Mouse (Mus musculus): Measurements from ENCODE around the gene Sumo3. TPM values are rescaled to one million over a fixed set of nuclear protein-coding genes. Genes with fewer than 3 reads are reported as not detected.
A peak's percentile ranks its signal among the peaks of the same experiment; 100 is the strongest.

Gene Sumo3
- total and polyA plus RNA-seq, 3 experiments: 151 to 342 TPM; not detected in 1

- TF ChIP-seq POLR2A (IDR thresholded peaks at IDR 0.05; ENCODE audit: control insufficient read depth in 1 of 2, insufficient read depth in 1 of 2, low read depth in 1 of 2, low read length in 2 of 2, poor library complexity in 1 of 2) (0 out of 4 replicates have a peak, but pooled peaks of 1 of the 2 experiments have one; percentile 14), ZMIZ1 (IDR thresholded peaks at IDR 0.05; ENCODE audit: low read depth, low read length) (no peak)
These were observed 958 bp downstream of the Sumo3 start for GRCm38 (mm10) chr10:77606855-77607254.

GRCm38 (mm10) chr10:77607441-77607840, 1.5 kb downstream of the Sumo3 start:
- no peaks in the 10 kb centered on the region for H3K27me3 ChIP-seq (ENCODE audit: control insufficient read depth in 1 of 2, insufficient read depth in 2 of 2, low read length in 2 of 2)
- DNase-seq (ENCODE audit: low read depth, low spot score): peak; percentile 37
- peaks cover 31% of the 10 kb centered on the region for H3K79me2 ChIP-seq (ENCODE audit: control insufficient read depth, insufficient read depth, low read length, poor library complexity)
- H3K36me3 ChIP-seq (ENCODE audit: control insufficient read depth in 1 of 2, insufficient read depth in 2 of 2, low read length in 2 of 2): peaks cover 11 to 21% of the 10 kb centered on the region in 2 experiments
- peaks cover 6 to 26% of the 10 kb centered on the region in 2 experiments; a peak in 3 of 4 replicates for H3K4me1 ChIP-seq (ENCODE audit: control insufficient read depth in 1 of 2, insufficient read depth in 2 of 2, low read length in 2 of 2)
- no peak overlapping the region; the same call in 1 of the 2 replicates for H3K27ac ChIP-seq (ENCODE audit: control insufficient read depth, low read depth, low read length)
- peak overlapping the region; percentile 97 for H3K9ac ChIP-seq (ENCODE audit: control insufficient read depth, low read depth, low read length, poor library complexity, severe bottlenecking)
- H3K4me3 ChIP-seq (ENCODE audit: control insufficient read depth in 1 of 2, insufficient read depth in 1 of 2, low read depth in 2 of 2, low read length in 2 of 2): peak overlapping the region; percentile 94
- H3K9me3 ChIP-seq (replicated peaks; ENCODE audit: insufficient read depth, low read length): no peaks in the 10 kb centered on the region
- TF ChIP-seq E2F4 (IDR thresholded peaks at IDR 0.05; ENCODE audit: borderline replicate concordance, low read depth, low read length) (no peak), ELF1 (IDR thresholded peaks at IDR 0.05; ENCODE audit: low read depth, low read length) (no peak), ZMIZ1 (IDR thresholded peaks at IDR 0.05; ENCODE audit: low read depth, low read length) (no peak), MAFK (IDR thresholded peaks at IDR 0.05; ENCODE audit: borderline replicate concordance, low read depth, low read length) (no peak), POLR2A (IDR thresholded peaks at IDR 0.05; ENCODE audit: control insufficient read depth in 1 of 2, insufficient read depth in 1 of 2, low read depth in 1 of 2, low read length in 2 of 2, poor library complexity in 1 of 2) (no peak), SIN3A (IDR thresholded peaks at IDR 0.05; ENCODE audit: low read length) (no peak), BHLHE40 (IDR thresholded peaks at IDR 0.05; ENCODE audit: borderline replicate concordance, low read depth, low read length) (no peak), TBP (IDR thresholded peaks at IDR 0.05; ENCODE audit: low read depth, low read length) (no peak), MEF2A (IDR thresholded peaks at IDR 0.05; ENCODE audit: extremely low read depth, insufficient replicate concordance, low read depth, low read length, poor library complexity, severe bottlenecking) (no peak), SMC3 (IDR thresholded peaks at IDR 0.05; ENCODE audit: low read depth, low read length) (no peak), MYB (IDR thresholded peaks at IDR 0.05; ENCODE audit: low read depth, low read length) (no peak), CHD2 (IDR thresholded peaks at IDR 0.05; ENCODE audit: low read length) (no peak), ZNF384 (IDR thresholded peaks at IDR 0.05; ENCODE audit: low read depth, low read length) (no peak)

More at GRCm38 (mm10) chr10:77606855-77607254, 958 bp downstream of the Sumo3 start:
- H3K27me3 ChIP-seq (ENCODE audit: control insufficient read depth in 1 of 2, insufficient read depth in 2 of 2, low read length in 2 of 2): no peaks in the 10 kb centered on the region
- peak; percentile 45 for DNase-seq (ENCODE audit: low read depth, low spot score)
- H3K79me2 ChIP-seq (ENCODE audit: control insufficient read depth, insufficient read depth, low read length, poor library complexity): peaks cover 31% of the 10 kb centered on the region
- H3K27ac ChIP-seq (ENCODE audit: control insufficient read depth, low read depth, low read length): peak overlapping the region; percentile 79
- H3K4me3 ChIP-seq (ENCODE audit: control insufficient read depth in 1 of 2, insufficient read depth in 1 of 2, low read depth in 2 of 2, low read length in 2 of 2): peak overlapping the region; percentile 94
- H3K9ac ChIP-seq (ENCODE audit: control insufficient read depth, low read depth, low read length, poor library complexity, severe bottlenecking): peak overlapping the region; percentile 97
- peaks cover 9 to 21% of the 10 kb centered on the region in 2 experiments for H3K36me3 ChIP-seq (ENCODE audit: control insufficient read depth in 1 of 2, insufficient read depth in 2 of 2, low read length in 2 of 2)
- no peaks in the 10 kb centered on the region for H3K9me3 ChIP-seq (replicated peaks; ENCODE audit: insufficient read depth, low read length)
- H3K4me1 ChIP-seq (ENCODE audit: control insufficient read depth in 1 of 2, insufficient read depth in 2 of 2, low read length in 2 of 2): peaks cover 6 to 26% of the 10 kb centered on the region in 2 experiments; a peak in 3 of 4 replicates

GRCm38 (mm10) chr10:77608589-77608988, 2.7 kb downstream of the Sumo3 start:
- Histone ChIP-seq H3K27ac (ENCODE audit: control insufficient read depth, low read depth, low read length) (no peak overlapping the region), H3K36me3 (ENCODE audit: control insufficient read depth in 1 of 2, insufficient read depth in 2 of 2, low read length in 2 of 2) (peaks cover 13 to 21% of the 10 kb centered on the region in 2 experiments)
- TF ChIP-seq CHD1 (IDR thresholded peaks at IDR 0.05; ENCODE audit: low read depth, low read length): no peak
- no peak for TF ChIP-seq MAX (IDR thresholded peaks at IDR 0.05; ENCODE audit: low read length)
- no peak for TF ChIP-seq MEF2A (IDR thresholded peaks at IDR 0.05; ENCODE audit: extremely low read depth, insufficient replicate concordance, low read depth, low read length, poor library complexity, severe bottlenecking)
- no peak for TF ChIP-seq JUND (IDR thresholded peaks at IDR 0.05; ENCODE audit: low read depth, low read length)
- TF ChIP-seq ETS1 (IDR thresholded peaks at IDR 0.05; ENCODE audit: low read depth, low read length): no peak
- TF ChIP-seq ZNF384 (IDR thresholded peaks at IDR 0.05; ENCODE audit: low read depth, low read length): no peak
- no peak for TF ChIP-seq TBP (IDR thresholded peaks at IDR 0.05; ENCODE audit: low read depth, low read length)
- TF ChIP-seq KAT2A (conservative IDR thresholded peaks at IDR 0.05; ENCODE audit: low read depth, low read length): no peak
- no peak for TF ChIP-seq ZC3H11A (IDR thresholded peaks at IDR 0.05; ENCODE audit: low read depth, low read length)
- TF ChIP-seq ZMIZ1 (IDR thresholded peaks at IDR 0.05; ENCODE audit: low read depth, low read length): no peak
- TF ChIP-seq HCFC1 (IDR thresholded peaks at IDR 0.05; ENCODE audit: low read depth, low read length): no peak
- no peak for TF ChIP-seq GABPA (IDR thresholded peaks at IDR 0.05; ENCODE audit: low read depth, low read length)
- TF ChIP-seq MXI1 (IDR thresholded peaks at IDR 0.05; ENCODE audit: low read depth, low read length): no peak
- no peak for TF ChIP-seq CHD2 (IDR thresholded peaks at IDR 0.05; ENCODE audit: low read length)
- TF ChIP-seq NRF1 (IDR thresholded peaks at IDR 0.05; ENCODE audit: insufficient read depth, low read depth, low read length, poor library complexity, severe bottlenecking): no peak
- TF ChIP-seq UBTF (IDR thresholded peaks at IDR 0.05; ENCODE audit: borderline replicate concordance, insufficient read depth, low read depth, low read length): no peak

More at GRCm38 (mm10) chr10:77608589-77608988, 2.7 kb downstream of the Sumo3 start:
- no peaks in the 10 kb centered on the region for H3K27me3 ChIP-seq (ENCODE audit: control insufficient read depth in 1 of 2, insufficient read depth in 2 of 2, low read length in 2 of 2)
- no peaks in the 10 kb centered on the region for H3K9me3 ChIP-seq (replicated peaks; ENCODE audit: insufficient read depth, low read length)
- peaks cover 6 to 26% of the 10 kb centered on the region in 2 experiments; a peak in 3 of 4 replicates for H3K4me1 ChIP-seq (ENCODE audit: control insufficient read depth in 1 of 2, insufficient read depth in 2 of 2, low read length in 2 of 2)
- H3K79me2 ChIP-seq (ENCODE audit: control insufficient read depth, insufficient read depth, low read length, poor library complexity): peaks cover 31% of the 10 kb centered on the region
- no peak overlapping the region for H3K4me3 ChIP-seq (ENCODE audit: control insufficient read depth in 1 of 2, insufficient read depth in 1 of 2, low read depth in 2 of 2, low read length in 2 of 2)
- no peak overlapping the region for H3K9ac ChIP-seq (ENCODE audit: control insufficient read depth, low read depth, low read length, poor library complexity, severe bottlenecking)
- DNase-seq (ENCODE audit: low read depth, low spot score): no peak

All from MEL (cell line).